Mouse (Mus musculus) small intestine, adult 2 months (tissue): ENCODE measurements around the gene L3mbtl4.

Experiments used
- CTCF ChIP-seq: fragments of 200-500 bp; IDR thresholded peaks from 2 replicates; pipeline ENCODE4 v1.5.1; 2012; ENCODE audit warnings: low read depth, mild to moderate bottlenecking, control low read depth, inconsistent platforms, low read length, moderate library complexity, mixed read lengths; ENCODE audit not compliant: insufficient replicate concordance, insufficient read length; ENCODE audit errors: extremely low read depth
- POLR2A ChIP-seq: fragments of 200-500 bp; IDR thresholded peaks from 2 replicates; pipeline ENCODE4 v1.6.1; 2012; ENCODE audit warnings: low read depth, mild to moderate bottlenecking, control low read depth, inconsistent platforms, low read length, moderate library complexity

DNA sequence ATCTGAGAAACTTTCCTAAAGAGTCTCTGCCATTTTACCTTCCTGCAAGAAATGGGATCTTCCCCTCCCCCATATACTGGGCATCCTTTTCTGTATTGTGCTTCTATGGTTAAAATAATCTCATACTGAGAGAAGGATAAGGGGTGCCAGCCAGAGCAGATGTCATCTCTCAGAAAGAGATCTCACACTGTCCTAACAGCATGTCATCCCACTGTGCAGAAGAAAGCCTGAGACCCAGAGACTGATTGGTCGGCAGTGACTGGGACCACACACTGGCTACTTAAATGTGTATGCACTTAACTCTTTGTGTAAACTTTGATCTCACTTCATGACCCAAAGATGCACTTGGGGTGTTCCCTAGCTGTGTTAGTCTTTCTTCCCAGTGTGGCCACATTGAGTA lies 193.7 kb downstream of the L3mbtl4 start:
- TF ChIP-seq POLR2A, result no peak
- no peak for TF ChIP-seq CTCF
